Mouse (Mus musculus): ENCODE results near the gene Rnf34.
A peak's percentile ranks its signal among the peaks of the same experiment; 100 is the strongest.

Gene Rnf34

DNA sequence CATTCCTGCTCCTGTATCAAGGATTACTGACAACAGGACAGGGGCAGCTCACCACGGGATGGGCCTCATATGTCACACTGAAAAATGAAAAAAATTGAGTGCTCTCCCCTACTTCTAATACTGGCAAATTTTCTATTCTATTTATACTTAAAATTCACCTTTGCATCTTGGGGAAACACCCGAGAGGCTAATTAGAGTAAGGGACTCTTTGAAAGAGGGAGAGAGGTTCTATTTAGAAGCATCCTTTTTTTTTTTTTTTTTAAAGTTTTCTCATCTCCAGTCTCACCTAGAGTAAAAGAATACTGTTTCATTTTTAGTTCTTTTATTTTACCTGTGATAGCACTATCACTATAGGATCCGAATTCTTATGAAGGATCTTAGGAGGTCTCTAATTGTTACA lies 24.5 kb downstream of the Rnf34 start:
- no peak for DNase-seq

DNA sequence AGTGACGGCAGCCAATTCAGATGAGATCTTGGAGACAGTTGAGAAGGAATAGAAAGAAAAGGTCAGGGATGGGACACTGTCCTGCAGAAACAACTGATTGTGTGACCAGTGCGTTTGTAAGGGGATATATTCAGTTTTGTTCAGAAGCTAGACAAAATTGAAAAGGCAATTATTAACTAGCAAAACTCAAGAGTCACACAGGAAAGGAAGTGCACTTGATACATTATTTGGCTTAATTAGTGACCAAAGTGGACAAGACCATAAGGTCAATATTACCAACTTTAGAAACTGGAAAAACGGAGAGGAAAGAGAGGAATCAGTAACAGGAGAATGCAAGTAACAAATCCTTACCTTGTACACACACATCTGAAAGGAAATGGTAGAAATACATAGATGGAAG lies 26.8 kb downstream of the Rnf34 start:
- DNase-seq, result no peak

DNA sequence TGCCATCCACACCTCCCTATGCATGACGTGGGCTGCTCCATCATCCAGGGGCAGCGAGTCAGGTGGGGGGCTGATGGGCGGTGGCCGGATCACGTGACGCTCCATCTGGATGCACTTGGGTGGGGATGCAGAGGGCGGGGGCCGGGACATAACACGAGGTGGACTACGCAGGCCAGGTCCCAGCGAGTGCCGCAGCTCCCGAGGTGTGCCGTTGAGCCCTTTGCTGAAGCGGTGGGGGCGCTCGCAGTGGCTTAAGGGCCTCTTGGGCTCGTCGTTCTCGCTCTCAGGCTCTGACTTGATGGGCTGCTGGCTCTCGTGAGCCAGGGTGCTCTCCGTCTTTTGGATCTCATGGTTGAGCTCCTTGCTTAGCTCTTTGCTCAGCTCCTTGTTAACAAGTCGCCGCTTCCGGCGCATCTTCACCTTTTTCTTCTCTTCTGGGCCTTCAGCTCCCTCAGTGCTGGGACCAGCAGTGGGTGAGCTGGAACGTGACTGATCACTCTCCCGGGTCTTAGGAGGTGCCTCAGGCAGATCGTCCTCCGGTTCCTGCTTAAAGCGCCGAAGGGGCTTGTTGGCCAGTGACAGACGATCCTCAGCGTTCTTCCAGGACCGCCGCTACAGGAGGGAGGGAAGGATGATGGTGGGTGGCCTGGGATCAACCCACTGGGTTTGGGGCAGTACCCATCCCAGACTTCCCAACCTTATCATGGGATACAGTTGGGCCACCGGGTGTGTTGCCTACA lies 30.6 kb downstream of the Rnf34 start:
- DNase-seq, result no peak

DNA sequence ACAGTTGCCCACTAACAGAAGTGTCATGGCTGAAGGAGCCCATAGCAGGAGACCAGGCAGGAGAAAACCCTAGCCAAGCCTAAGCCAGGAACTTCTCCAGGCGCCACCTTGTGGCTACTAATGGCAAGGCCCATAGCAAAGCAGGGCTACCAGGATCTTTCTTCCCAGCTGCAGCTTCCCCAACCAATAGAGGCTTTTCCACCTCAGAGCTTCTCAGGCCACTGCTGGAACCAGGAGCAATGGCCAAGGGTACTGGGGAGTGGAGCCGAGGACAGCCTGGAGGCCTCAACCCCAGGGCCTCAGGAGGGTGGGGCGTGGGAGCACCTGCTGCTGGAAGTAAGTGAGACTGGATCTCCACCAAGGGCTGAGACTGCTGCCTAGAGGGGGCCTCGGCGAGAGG lies 31.5 kb downstream of the Rnf34 start:
- peak; percentile 78 for DNase-seq

DNA sequence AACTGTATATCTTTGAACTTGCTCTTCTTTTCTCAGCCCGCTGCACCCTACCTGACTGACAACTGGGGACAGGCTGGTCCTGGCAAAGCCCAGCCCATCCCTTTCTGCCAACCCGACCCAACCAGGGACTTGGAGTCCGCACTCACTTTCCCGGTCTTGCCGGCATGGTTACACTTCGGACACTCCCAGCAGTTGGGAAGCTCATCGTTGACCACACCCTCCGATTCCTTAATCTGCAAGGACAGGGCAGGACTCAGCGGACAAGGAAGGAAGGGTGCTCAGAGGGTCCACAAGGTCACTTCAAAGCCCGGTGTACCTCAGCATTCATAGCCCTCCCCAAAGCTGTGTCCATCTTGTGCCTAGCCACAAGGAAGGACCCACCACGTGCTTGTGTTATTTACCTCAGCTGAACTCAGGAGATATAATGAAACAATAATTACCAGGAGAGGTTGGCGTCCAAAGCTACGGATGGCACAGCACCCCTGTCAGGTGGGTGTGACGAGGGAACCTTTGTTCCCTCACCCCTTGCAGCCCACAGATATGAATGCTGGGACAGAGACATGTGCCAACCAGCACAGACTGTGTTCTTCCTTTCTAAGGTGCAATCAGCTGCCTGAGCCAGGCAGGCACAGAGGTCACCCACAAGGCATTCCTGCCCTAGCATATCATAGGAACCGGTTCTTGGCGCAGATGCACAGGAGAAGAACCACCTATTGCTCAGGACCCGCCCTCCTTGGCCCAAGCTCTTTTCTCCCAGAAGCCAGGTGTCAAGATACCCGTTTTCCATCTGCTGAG lies 32.6 kb downstream of the Rnf34 start:
- no peak for DNase-seq

DNA sequence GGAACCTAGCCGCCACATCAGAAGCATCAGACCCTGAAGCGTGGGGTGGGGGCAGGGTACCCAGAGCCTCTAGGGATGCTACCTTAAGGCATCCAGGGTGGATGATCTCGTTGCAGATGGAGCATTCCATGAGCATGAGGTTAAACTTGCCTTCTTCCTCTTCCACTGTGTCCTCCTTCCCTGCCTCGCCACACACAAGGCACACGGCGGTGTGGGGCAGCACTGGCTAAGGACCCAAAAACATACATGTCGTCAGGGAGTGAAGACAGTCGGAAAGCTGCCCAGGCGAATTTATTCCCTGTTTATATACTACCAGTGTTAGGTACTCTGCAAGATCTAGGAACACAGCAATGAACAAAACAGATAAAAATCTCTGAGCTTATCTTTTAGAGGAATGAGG lies 33.4 kb downstream of the Rnf34 start:
- no peak for DNase-seq

DNA sequence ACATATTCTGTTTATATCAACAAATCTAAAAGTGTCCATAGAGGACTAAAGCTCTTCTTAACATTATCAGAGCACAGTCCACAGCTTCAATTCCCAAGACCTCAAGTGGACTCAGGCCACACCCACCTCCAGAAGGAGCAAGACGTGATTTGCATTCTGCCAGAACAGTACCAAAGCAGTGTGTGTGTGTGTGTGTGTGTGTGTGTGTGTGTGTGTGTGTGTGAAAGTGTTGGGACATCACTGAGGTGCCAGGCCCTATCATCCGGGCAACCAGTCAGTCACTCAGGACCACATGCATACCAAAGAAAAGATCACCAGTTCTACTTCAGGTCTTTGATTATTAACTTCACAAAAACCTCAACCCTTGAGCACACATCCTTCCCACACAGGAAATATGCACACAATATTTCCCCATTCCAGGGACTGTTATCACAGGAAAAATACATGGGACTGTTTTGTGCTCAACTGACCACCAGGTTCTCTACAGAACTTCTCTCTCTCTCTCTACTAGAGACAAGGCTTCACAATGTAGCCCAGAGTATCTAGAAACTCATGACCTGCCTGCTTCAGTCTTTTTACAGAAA lies 33.9 kb downstream of the Rnf34 start:
- peak; percentile 52 for DNase-seq

DNA sequence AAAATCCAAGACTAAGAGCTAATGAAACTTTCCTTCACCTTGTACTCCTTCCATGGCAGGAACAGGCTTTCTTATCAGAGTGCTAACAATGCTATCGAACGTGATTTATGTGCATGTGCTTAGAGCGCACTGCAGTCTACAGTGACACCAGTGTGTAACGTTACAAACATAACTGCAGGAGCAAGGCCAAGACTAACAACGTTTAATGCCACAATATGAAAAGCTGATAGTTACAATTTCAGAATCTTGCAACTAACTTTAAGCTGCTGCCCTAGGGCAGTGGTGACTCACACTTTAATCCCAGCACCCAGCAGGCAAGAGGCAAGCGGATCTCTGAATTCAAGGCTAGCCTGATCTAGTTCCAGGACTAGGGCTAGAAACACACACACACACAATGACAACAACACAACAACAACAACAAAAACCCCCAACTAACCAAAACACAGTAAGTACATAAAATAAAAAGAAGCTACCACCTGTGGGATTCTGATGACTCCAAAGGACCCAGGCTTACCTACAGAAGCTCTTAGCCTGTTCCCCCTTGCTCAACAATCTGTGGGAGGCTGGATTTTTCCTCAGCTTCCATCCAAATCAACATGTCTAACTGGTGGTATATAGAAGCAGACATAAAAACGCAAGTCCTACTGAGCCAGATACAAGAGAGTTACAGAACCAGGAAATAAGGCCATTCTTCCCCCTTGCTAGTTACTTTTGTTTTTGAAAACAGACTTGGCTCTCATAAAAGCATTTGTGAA lies 34.9 kb downstream of the Rnf34 start:
- DNase-seq, result no peak

DNA sequence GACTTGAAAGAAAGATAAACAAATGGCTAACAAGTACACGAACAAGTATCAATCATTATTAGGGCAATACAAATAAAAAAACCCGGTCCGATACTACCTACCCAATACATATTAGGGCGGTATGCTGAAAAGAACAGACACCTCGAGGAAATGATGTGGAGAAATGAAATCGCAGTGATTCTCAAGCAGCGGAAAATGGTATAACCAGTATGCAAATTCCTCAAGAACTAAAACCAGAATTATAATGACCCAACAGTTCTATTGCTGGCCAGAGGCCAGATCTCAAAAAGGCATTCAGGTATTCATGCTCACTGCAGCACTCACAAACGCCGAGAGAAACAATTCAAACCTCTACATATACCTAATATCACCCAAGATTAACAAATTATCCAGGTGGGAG lies 37.2 kb downstream of the Rnf34 start:
- DNase-seq, result no peak

DNA sequence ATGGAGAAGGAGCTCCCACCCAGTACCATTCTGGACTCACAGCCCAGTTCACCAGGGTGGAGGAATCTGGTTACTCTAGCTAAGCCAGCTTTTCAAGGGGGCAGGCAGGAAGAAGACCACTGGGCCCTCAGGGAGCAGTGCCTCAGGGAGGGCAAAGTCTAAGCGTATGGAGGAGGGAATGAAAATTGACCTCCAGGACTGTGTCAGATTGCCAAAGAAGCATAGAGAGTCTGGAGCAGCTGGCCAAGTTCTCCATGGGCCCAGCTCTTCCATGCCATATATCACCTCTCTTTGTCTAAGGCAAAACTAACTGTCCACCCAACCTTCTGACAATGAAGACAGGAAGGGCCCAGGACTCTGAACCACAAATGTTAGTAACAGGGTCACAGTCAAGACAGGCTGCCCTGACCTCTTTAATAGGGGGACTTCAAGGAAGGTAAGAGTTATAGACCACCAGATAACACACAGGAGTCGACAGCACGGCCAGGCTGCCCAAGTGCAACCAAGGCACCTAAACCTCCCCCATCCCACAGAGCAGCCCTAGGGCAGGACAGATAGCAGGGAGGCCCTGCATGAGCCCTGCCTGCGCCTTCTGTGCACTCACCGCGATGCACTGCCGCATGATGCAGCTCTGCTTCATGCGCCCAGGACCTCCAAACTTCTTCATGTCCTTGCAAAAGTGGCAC lies 38.2 kb downstream of the Rnf34 start:
- no peak for DNase-seq

DNA sequence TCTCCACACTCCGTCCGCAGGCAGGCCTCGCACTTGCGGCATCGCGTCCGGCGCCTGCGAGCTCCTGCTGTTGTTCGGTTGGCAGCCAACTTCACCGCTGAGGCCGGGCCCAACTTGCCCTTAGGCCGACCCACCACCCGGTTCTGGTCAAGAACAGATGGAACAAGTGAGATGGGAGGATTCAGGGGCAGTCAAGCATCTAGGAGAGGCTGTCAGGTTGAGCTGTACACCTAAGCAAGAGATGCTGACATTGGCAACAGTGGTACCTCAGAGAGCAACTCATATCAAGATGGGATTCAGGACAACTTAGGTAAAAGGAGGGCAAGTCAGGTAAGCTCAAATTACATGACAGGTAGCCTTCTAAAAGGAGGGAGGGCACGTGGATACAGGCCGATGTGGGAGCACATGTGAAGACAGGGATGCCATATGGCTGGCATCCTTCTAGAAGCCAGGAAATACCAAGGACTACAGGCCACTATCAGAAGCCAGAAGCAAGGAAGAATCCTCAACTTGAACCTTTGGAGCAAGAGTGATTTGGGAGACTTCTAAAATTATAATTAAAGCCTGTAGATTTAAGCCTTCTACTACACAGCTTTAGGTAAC lies 38.9 kb downstream of the Rnf34 start:
- no peak for DNase-seq

DNA sequence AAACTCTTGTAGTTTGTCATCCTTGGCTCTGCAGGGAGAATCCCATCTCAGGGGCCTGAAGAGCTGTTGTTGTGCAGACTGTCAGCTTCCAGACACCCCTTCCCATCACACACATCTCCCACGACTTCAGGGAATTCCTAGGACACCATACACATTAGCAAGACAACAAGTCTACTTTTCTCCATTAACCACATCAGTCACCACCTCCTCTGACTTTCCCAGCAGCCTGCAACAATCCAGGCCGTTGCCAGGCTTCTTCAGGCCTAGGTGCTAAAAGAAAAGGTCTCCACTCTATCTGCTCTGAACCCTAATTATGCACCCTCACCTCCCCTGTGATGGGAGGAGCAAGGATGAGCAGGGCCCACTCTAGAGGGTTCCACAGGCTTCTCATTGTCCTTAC lies 40.5 kb downstream of the Rnf34 start:
- DNase-seq, result no peak

DNA sequence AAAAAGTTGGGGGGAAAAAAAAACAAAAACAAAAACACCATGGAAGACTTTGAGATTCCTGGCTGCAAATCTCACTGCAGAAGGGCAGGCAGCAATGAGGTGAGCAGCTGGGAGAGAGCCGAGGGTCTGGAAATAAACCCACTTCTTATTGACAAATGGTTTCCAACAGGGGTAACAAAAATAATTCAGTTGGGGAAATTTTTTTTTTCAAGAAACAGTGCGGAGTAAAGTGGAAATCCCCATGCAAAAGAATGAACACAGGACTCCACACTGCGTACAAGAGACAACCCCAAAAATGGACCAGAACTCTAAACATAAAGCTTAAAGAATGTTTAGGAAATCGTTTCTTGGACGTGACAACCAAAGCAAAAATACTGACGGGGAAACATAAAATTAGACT lies 43.4 kb downstream of the Rnf34 start:
- DNase-seq, result no peak

DNA sequence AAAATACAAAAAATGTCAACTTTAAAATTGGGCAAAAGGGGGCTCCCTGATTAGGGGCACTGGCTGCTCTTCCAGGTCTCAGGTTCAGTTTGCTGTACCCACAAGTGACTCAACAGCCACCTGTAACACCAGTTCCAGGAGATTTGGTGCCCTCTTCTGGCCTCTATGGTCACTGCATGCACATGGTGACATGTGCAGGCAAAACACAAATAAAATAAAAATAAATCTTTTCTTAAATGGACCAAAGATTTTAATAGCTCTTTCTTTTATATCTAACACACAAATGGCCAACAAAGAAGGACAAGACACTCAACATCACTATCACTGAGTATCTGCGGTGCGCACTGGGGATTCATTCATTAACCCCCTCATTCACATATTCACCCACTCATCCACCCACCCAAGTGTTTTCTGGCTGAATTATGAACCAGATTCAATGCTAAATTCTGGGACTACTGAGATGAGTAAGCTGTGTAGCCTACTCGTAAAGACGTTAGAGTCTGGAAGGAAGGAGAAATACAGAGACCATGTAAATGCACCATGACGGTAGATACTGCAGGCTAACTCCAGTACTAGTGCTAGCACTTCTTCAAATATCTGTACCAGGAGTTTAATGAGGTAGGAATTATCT lies 44.3 kb downstream of the Rnf34 start:
- DNase-seq, result peak; percentile 83

DNA sequence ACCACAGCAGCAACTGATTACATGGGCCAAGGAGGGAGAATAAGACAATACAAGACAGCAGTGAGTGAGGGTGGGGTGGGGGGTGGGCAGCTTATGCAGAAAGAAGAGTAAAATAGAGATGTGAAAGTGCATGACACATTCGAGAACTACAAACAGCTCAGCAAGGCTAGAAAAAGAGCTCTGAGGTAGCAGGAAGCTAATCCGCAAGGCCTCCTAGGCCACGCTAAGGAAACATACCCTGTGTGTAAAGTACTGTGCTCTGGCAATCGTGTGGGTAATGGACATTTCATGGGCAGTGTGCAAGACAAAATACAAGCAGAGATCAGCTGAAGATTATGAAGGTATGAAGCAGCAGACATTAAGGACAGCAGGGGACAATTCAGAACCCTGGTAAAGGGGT lies 45.0 kb downstream of the Rnf34 start:
- DNase-seq, result no peak

DNA sequence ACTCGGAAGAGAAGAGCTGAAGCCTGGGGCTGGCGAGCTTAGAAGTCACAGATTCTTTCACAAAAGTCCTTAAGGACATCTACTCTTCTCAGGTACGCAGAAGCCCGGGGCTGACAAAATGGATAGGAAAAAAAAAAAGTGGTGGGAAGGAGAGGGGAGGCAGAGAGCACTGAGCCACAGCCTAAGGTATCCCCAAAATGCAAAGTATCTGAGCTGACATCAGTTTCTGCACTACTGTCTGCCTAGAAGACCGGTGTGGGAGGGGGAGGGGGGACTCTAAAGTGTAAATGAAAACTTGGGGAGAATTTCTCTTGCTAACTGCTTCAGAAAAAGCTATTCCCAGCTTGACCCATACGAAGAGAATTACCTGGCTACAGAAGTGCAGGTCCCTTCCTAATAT lies 48.3 kb downstream of the Rnf34 start:
- DNase-seq, result no peak

DNA sequence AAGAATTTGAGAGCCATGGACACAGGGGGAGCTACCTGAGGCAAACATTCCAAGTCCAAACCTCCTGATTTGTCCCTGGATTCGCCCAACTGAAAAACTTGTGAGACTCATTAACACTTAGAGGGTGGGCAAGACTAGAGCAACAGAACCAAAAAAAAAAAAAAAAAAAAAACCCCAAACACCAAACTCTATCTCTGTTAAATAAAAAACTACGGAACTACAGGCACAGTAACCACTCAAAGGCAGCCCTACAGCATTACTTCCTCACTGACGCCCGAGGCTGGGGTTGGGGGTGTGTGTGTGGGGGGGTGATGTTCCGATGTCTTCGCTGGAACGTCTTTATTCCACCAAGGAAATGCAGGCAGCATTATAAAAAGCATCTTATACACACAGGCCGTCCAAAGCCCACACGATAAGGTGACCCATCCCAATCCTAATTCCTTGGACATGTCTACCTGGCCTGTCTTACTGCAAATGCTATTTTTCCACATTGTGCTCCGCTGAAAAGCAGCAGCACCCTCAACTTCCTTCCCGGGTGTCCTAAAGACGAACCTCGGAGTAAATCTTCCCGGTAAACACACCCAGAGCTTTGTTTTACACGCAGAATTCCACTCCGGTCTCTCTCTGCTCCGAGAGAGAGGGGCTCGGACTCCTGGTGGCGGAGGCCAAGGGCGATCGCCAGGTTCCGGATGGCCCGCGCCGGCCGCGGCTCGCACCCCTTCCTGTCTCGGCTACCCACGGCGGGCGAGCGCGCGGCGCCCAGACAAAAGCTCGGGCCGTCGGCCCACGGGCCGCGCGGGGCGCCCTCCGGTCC lies 49.3 kb downstream of the Rnf34 start:
- DNase-seq, result peak; percentile 28

DNA sequence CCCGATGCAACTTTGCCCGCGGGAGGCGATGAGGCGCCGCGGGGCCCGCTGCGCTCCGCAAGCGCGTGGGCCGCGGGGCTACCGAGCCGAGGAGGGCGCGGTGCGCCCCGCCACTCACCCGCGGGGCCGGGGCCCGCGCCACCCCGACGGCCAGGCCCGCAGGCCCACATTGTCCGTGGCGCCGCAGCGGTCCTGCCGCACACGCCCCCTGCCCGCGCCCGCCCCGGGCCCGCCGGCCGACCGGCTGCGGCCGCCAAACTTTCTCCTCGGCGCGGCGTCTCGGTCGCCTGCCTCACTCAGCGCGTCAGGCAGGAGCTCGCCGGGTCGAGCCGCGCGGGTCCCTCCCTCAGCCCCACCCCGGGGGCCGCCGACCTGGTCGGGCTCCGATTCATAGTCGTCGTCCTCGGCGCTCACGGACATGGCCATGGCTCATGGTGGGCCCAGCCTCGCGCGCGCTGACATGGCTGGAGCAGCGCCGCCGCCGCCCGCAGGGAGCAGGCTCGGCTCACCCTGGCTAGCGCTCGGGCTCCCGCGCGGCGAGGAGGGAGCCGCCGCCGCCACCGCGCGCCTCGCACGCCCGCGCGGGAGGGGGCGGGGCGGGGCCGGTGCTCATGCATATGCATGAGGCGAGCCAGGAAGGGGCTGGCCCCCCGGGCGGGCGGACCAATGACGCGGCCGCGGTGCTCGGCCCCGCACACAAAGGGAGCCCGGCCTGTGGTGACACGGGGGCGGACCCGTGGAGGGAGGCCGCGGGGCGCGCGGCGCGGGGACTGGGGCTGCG lies 50.1 kb downstream of the Rnf34 start:
- DNase-seq, result peak; percentile 93

DNA sequence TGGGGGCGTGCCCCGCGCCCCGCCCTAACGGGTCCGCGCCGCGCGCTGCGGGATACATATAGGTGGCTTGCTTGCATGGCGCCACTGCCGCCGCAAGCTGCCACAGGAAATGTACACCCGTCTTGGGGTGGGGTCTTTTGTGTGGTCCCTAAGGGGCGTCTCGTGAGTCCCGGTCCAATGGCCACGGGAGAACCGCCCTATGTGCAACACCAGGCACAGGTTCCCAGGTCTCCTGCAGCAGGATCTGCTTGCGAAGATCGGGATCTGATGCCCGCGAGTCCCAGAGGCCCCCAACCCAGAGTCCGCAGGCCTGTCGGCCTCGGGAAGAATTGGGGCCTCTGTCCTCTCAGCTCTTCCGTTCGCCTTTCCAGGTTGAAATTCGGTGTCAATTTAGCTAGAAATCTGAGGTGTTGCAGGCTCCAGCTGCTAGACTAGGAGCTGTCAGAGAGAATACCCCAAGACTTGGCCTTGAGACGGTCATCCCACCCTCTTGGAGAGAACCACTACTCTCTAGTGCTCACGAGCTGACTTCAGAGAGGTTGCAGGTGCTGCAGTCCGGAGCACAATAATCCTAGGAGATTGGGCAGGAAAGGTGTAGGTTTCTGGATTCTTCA lies 50.8 kb downstream of the Rnf34 start:
- DNase-seq, result no peak

DNA sequence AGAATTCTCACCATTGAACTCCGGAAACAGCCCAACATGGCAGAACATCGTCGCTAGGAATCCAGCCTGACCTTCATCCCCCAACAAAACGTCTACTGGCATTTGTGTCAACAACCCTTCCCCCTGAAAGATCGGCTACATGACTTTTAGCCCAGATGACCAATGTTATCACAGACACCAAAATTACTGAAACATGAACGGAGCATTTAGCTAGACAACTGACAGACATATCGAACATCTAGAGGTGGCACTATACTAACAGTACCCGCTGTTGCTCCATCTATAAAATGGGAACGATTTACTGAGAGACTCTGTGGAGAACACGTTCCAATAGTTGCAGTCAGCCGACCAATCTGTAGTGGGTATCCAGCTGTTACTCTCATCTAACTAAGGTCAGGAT lies 51.3 kb downstream of the Rnf34 start:
- no peak for DNase-seq
